Mouse (Mus musculus) adrenal gland, adult 18-20 months (tissue): ENCODE measurements at regions not wholly inside any gene's neighbourhood (a gene's known extent, or its start where the extent isn't known, plus 50 kb on each side); places are given as distances from the start of the nearest gene placed in this dataset.
A peak's percentile ranks its signal among the peaks of the same experiment; 100 is the strongest.

Experiments
- DNase-seq, 2 experiments: peaks; one replicate each; pipeline ENCODE4 v3.0.0; 2021 to 2022; ENCODE audit warnings: low spot score in 2 of 2

DNA sequence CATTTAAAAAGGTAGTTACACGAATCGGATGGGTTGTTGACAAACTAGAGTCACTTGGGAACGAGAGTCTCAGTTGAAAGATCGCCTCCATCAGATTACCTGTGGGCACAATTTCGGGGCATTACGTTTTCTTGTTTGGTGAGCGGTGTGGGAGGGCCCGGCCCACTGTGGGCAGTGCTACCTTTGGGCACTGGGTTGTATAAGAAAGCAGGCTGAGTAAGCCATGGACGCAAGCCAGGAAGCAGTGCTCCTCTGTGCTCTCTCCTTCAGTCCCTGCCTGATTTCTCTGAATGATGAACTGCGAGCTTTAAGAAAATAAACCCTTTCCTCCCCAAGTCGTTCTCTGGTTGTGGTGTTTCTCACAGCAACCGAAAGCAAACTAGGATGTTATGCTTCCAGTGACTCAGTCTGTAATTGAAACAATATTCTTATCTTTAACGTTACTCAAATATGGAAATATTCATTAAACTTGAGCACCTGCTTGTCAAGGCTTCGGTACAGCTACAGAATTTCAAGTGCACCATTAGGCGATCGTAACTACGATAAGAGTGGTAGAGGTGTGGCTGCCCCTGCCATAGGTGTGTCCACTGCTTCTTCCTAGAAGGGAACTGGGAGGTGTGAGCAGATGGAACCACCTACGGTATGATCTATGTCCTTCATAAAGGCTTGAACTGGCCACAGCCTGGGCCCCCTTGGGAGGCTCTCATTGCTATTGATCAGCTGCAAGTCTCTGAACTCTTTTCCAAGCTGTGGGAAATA lies 119.2 kb upstream of the Tsc22d1 start:
- no peak for DNase-seq

- DNase-seq = no peak
Observed at GRCm38 (mm10) chr14:76297864-76298263, 116.9 kb upstream of the Tsc22d1 start.

- DNase-seq = no peak
Observed at GRCm38 (mm10) chr14:76302322-76302991, 112.3 kb upstream of the Tsc22d1 start.

GRCm38 (mm10) chr14:76307603-76308002 lies 107.2 kb upstream of the Tsc22d1 start:
- no peak for DNase-seq

DNA sequence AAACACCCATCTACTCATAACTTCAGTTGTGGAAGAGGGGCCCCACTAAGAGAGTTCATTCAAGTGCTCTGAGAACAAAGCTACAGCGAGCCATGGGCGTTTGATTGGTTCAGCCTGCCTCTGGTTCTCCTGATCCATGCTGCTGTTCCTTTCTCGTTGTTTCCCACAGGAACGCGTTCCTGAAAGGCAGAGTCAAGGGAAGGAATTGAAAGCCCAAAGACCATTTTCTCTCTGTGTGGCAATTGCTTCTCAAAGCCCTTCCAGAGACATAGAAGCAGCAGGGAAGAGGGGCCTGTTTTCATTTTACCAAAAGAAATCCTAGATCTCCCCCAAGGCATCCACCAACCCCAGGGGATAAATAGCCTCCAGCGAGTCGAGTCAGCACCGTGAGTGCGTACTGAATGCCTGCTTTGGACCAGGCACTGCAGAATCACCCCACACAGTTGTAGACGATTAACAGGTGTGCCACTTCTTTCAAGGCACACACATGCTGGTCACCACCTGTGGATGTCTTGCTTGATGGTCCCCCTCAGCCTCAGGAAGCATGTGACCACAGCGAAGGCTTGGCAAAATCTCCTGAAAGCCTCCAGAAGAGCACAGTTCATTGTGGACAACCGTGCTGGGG lies 106.5 kb upstream of the Tsc22d1 start:
- DNase-seq = no peak

DNA sequence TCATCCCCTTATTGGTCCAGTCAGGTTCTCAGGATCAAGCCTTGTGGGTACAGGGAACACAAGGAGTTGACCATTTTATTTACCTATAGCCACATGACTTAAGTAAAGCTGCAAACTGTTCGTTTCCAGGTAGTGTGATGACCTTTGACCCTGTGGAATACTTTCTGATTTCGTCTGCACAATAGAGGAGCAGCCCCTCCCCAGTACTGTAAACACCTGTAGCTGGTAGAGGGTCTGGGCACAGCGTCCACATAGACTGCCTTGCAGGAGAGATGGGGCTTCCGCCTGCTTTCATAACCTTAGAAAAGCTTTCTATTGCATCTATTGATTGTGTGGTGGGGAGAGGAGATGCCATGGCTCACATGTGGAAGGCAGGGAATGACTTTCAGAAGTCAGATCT lies 105.2 kb upstream of the Tsc22d1 start:
- no peak for DNase-seq

DNA sequence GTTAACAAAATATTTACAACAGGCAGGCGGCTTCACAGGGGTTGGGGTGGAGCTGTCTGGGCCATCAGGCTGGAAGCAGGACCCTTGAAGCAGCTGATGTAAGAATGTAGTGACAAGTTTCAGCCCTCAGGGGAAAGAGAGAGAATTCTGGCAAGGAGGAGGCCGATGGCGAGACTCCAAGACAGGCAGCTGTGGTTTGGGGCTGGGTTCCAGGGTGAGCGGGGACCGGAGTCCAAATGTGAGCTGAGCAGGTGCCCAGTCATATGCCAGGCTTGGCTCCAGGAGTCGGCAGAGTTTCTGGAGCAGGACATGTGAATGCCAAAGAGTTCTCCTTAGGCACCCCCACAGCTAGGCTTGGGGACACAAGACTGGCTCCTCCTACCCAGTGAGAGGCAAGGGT lies 104.5 kb upstream of the Tsc22d1 start:
- peak in 1 of 2 experiments; percentile 47 for DNase-seq

DNA sequence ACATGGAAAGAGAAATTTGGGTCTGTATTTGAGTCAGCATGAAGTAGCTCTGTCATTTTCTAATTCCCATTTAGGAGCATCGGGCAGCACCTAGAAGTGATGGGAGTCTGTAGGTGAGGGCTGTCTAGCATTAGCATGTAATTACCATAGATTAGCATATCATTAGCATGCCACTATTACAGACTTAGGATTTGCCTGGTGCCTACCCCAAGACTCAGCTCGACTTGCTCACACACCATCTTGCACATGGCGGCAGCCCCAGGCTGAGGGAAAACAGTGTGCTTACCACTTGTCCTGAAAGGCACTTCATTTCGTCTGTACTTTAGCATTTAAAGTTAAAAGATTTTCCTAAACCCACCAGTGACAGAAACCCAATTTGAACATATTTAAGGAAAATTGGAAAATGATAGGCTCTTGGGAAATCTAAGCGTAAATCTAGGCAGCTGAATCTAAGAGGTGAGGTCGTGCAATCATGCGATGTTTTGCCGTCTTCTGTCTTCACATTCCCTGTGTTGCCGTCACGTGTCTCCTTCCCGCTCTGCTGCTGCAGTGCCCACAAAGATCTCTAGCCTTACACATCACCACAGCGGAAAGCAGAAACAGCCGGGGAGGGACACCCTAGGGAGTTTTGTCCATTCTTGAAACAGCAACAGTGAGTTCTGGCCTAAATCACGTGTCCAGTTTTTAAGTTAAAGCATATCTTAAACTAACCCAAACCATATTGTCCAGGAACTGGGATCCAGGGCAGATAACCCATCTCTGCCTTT lies 101.2 kb upstream of the Tsc22d1 start:
- no peak for DNase-seq

GRCm38 (mm10) chr14:76318438-76318837 lies 96.3 kb upstream of the Tsc22d1 start:
- no peak for DNase-seq

DNA sequence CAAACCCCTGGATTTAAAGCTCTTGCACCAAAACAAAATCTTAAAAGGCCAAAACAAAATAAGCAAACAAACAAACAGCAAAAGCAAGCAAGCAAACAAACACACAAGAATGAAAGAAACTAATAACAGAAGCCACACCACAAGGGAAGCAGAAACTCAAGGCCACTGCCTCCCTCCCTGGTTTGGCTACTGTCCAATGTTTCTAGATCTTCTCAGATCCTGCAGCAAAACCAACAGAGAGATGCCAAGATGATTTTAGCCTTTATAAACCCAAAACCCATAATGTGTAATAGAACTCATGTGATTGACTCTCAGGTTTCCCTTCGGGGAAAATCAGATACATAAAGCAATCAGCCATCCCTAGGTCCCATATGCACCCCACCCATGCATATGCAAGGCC lies 90.5 kb upstream of the Tsc22d1 start:
- DNase-seq = no peak

DNA sequence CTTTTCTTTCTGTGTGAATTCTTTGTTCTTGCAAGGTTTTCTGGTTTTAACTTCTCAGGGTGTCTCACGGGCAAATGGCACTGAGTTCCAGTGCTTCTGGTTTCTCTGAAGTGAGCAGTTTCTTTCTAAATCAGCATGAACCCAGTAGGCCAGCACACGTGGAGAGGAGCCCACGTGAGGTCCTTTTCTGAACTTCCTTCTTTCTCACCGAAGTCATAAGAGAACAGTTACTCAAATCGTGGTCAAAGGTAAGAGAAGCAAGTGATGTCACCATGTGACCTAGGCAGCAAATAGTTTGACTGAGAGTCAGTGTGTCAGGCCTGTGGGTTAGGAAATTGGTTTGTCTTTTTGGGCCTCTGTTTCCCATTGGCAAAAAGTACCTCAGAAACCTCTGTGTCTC lies 84.8 kb upstream of the Tsc22d1 start:
- no peak for DNase-seq

- no peak for DNase-seq
Observed at GRCm38 (mm10) chr14:76331497-76332335, 83.0 kb upstream of the Tsc22d1 start.

DNA sequence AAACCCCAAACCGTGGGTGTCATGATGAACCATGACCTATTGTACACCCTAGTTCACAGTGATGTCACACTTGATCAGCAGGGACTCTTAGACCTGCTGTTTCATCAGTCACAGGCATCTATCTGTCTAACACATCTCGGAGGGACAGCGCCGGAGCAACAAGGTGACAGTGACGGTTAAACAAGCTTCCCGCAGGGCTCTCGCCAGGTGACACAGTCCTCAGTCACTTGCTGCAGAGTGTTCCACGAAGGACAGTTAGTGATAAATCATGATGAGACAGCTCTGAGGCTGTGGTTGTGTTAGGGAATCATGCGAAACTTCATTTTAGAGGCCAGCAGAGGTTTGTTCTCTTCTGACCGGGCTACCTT lies 82.4 kb upstream of the Tsc22d1 start:
- DNase-seq = no peak

DNA sequence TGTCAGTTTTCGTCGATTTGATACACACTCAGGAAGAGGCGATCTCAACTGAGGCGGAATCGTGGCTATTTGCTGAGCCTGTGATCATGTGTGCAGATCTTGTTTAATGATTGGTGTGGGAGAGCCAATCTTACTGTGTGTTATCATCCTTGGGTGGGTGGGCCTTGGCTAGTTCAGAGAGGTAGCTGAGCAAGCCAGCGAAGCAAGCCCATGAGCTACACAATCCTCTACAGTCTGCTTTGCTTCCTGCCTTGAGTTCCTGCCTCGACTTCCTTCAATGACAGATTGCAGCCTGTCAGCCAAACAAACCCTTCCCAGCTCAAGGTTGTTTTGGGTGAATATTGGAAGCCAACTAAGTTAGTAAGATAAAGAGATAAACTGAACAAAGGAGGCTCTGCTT lies 74.0 kb upstream of the Tsc22d1 start:
- DNase-seq = no peak

GRCm38 (mm10) chr14:76341226-76341625 lies 73.5 kb upstream of the Tsc22d1 start:
- no peak for DNase-seq

DNA sequence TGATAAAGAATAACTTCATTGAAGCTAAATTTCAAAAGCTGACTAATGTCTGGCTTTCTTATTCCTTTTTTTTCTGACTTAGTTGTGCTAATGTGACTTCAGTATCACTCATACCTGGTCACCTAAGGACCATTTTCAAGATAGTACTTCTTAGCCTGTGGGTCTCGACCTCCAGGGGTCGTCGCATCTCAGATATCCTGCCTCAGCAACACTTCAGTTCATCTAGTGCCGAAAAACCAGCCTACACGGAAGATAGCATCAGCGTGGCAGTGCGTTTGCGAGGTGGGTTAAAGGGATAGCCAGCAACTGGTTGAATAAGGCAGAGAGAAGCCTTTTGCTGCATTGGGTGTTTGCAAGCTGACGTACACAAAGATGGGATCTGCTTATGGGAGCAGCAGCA lies 62.9 kb upstream of the Tsc22d1 start:
- DNase-seq = no peak

DNA sequence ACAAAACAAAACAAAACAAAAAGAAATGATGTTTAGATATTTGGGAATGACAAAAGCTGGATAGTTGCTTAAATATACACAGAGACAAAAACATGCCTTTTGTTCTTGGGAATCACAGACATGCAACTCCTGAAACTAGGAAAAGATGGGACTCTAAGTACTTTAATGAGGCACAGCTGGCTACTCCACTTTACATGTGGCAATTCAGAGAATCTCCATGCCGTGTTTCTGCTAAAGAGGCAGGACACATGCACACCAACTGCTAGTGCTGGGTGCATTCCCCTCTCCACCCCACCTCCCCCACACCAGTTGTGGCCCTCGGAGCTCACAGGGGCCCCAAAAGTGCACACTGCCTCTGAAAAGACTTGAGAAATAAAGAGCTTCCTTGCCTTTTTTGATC lies 58.6 kb upstream of the Tsc22d1 start:
- DNase-seq = no peak

DNA sequence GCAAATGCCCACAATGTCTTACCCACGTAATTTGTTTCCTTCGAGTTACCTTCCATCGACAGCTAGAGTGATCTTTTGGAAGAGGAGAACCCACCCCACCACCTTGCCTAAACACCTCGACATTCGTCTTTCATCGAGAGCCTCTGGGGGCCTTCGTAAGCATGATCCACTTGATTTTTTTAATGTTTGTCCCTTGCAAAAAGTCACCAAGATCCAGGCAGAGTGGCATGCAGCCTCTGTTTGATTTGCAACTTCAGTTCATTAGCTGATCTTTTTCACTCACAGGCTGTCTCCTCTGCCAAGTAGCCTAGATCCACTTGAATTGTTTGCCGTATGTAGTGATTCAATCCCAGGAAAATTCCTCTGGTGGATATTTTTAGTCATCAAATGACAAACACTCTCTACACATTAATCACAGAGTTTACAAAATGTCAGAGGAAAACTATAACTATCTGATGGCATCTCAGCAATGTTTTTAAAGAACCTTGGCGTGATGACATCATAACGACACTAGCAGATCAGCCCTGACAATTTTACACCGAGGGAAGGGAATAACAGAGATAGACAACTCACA lies 54.8 kb upstream of the Tsc22d1 start:
- no peak for DNase-seq

DNA sequence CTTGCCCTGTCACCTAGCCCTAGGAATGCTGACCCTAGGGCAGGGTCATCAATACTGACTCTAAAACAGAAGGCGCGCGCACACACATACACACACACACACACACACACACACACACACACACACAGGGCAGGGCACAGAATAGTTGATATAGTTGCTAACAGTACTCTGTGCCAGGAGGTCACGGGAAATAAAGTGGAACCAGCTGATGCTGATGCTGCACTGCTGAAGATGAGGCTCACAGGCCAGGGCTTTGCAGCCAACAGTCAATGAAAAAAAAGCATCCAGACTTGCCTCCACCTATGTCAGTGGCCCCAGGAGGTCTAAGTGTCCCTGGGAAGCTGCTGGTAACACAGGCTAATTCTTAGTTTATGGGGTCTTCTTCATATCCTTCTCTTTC lies 50.7 kb upstream of the Tsc22d1 start:
- no peak for DNase-seq
